Mouse (Mus musculus) urinary bladder, postnatal 0 days (tissue): ENCODE data around the gene Gm6367. TPM values are rescaled to one million over a fixed set of nuclear protein-coding genes. Genes with fewer than 3 reads are reported as not detected.

Source experiments
- polyA plus RNA-seq: library from polyadenylated mRNA; unstranded; fragments of >200 nt; fragmentation: Nextera tagmentation; extraction: Ambion mirVana; gene quantifications from 2 replicates; pipeline ENCODE4 v1.2.1, GENCODE M21; 2015

Gene Gm6367
- polyA plus RNA-seq: not detected in 2 replicates

DNA sequence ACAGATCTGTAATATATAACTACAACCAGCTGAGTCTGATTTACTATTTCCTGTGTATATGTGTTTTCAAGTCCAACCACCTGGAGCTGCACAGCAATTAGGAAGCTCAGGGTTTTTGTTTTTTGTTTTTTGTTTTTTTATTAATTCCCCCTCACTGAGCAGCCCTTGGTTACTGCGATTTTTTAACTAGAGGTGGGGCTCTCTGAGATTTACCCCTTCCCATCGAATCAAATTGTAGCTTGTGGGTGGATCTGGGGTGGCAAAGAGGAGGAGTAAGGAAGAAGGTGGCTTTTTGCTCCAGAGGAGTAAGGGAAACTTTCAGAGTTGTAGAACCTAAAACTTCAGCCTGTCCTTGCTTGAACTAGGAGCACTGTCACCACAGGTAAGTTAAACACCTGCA lies at the start of gene Gm6367:
Gene Gm6367, plus strand, starts transcription at position 301 of the 400 bp plus-strand sequence.

Other genes with a start within 250 kb of the Gm6367 start
- gene Gm3183, start 123.2 kb upstream of the Gm6367 start, polyA plus RNA-seq: not detected in 2 replicates
- gene Gm7942, start 118.3 kb downstream of the Gm6367 start, polyA plus RNA-seq: not detected in 2 replicates
- gene Gm16513, start 194.0 kb downstream of the Gm6367 start, polyA plus RNA-seq: not detected in 2 replicates